Mouse (Mus musculus): ENCODE measurements at regions not wholly inside any gene's neighbourhood (a gene's known extent, or its start where the extent isn't known, plus 50 kb on each side); places are given as distances from the start of the nearest gene placed in this dataset.
A peak's percentile ranks its signal among the peaks of the same experiment; 100 is the strongest.

GRCm38 (mm10) chr2:116985549-116985948 lies 107.1 kb downstream of the Tmco5 start:
- no peaks in the 10 kb centered on the region for H3K36me3 ChIP-seq (ENCODE audit: control insufficient read depth, insufficient read depth)
- no peak overlapping the region for H3K4me3 ChIP-seq (ENCODE audit: low read depth, low read length)
- H3K27me3 ChIP-seq (ENCODE audit: control insufficient read depth, insufficient read depth, low read depth, low read length): no peaks in the 10 kb centered on the region
- H3K27ac ChIP-seq (ENCODE audit: low read length): no peak overlapping the region
- no peak overlapping the region for H3K9ac ChIP-seq (ENCODE audit: low read depth, low read length)
- no peaks in the 10 kb centered on the region for H3K9me3 ChIP-seq (replicated peaks; ENCODE audit: control insufficient read depth, low read length)
- ATAC-seq (ENCODE audit: low read depth): no peak
- H3K4me2 ChIP-seq (ENCODE audit: low read depth, low read length): no peak overlapping the region
- WGBS (ENCODE audit: insufficient replicate concordance): 11% methylated on average over 5 of the region's 5 CpGs
- H3K4me1 ChIP-seq (ENCODE audit: control insufficient read depth, low read depth, low read length): no peaks in the 10 kb centered on the region

- Histone ChIP-seq H3K4me1 (ENCODE audit: control insufficient read depth, low read depth, low read length) (no peaks in the 10 kb centered on the region), H3K9me3 (replicated peaks; ENCODE audit: control insufficient read depth, low read length) (no peaks in the 10 kb centered on the region), H3K9ac (ENCODE audit: low read depth, low read length) (no peak overlapping the region), H3K27ac (ENCODE audit: low read length) (no peak overlapping the region), H3K4me3 (ENCODE audit: low read depth, low read length) (no peak overlapping the region), H3K36me3 (ENCODE audit: control insufficient read depth, insufficient read depth) (no peaks in the 10 kb centered on the region), H3K27me3 (ENCODE audit: control insufficient read depth, insufficient read depth, low read depth, low read length) (no peaks in the 10 kb centered on the region), H3K4me2 (ENCODE audit: low read depth, low read length) (no peak overlapping the region)
- peak; percentile 21; the same call in 1 of the 2 replicates for ATAC-seq (ENCODE audit: low read depth)
- 28% methylated on average over 8 of the region's 8 CpGs for WGBS (ENCODE audit: insufficient replicate concordance)
Observed at GRCm38 (mm10) chr2:116988953-116989674, 110.6 kb downstream of the Tmco5 start.

GRCm38 (mm10) chr2:116990106-116990505 lies 111.6 kb downstream of the Tmco5 start:
- ATAC-seq (ENCODE audit: low read depth): no peak

GRCm38 (mm10) chr2:116991561-116992042 lies 113.1 kb downstream of the Tmco5 start:
- no peaks in the 10 kb centered on the region for H3K9me3 ChIP-seq (replicated peaks; ENCODE audit: control insufficient read depth, low read length)
- H3K4me3 ChIP-seq (ENCODE audit: low read depth, low read length): no peak overlapping the region
- H3K9ac ChIP-seq (ENCODE audit: low read depth, low read length): no peak overlapping the region
- 50% methylated on average over 6 of the region's 6 CpGs for WGBS (ENCODE audit: insufficient replicate concordance)
- no peaks in the 10 kb centered on the region for H3K36me3 ChIP-seq (ENCODE audit: control insufficient read depth, insufficient read depth)
- H3K27me3 ChIP-seq (ENCODE audit: control insufficient read depth, insufficient read depth, low read depth, low read length): no peaks in the 10 kb centered on the region
- H3K27ac ChIP-seq (ENCODE audit: low read length): no peak overlapping the region
- H3K4me2 ChIP-seq (ENCODE audit: low read depth, low read length): no peak overlapping the region
- ATAC-seq (ENCODE audit: low read depth): no peak
- no peaks in the 10 kb centered on the region for H3K4me1 ChIP-seq (ENCODE audit: control insufficient read depth, low read depth, low read length)

More at GRCm38 (mm10) chr2:116990106-116990505, 111.6 kb downstream of the Tmco5 start:
- Histone ChIP-seq H3K4me1 (ENCODE audit: control insufficient read depth, low read depth, low read length) (no peaks in the 10 kb centered on the region), H3K4me3 (ENCODE audit: low read depth, low read length) (no peak overlapping the region), H3K9ac (ENCODE audit: low read depth, low read length) (no peak overlapping the region), H3K27ac (ENCODE audit: low read length) (no peak overlapping the region), H3K27me3 (ENCODE audit: control insufficient read depth, insufficient read depth, low read depth, low read length) (no peaks in the 10 kb centered on the region), H3K36me3 (ENCODE audit: control insufficient read depth, insufficient read depth) (no peaks in the 10 kb centered on the region), H3K4me2 (ENCODE audit: low read depth, low read length) (no peak overlapping the region), H3K9me3 (replicated peaks; ENCODE audit: control insufficient read depth, low read length) (no peaks in the 10 kb centered on the region)
- WGBS (ENCODE audit: insufficient replicate concordance): 20% methylated on average over 1 of the region's 1 CpGs

GRCm38 (mm10) chr2:116993724-116994123 lies 115.2 kb downstream of the Tmco5 start:
- H3K36me3 ChIP-seq (ENCODE audit: control insufficient read depth, insufficient read depth): no peaks in the 10 kb centered on the region
- no peak overlapping the region for H3K9ac ChIP-seq (ENCODE audit: low read depth, low read length)
- no peaks in the 10 kb centered on the region for H3K27me3 ChIP-seq (ENCODE audit: control insufficient read depth, insufficient read depth, low read depth, low read length)
- no peaks in the 10 kb centered on the region for H3K4me1 ChIP-seq (ENCODE audit: control insufficient read depth, low read depth, low read length)
- H3K4me2 ChIP-seq (ENCODE audit: low read depth, low read length): no peak overlapping the region
- ATAC-seq (ENCODE audit: low read depth): no peak
- 56% methylated on average over 4 of the region's 4 CpGs for WGBS (ENCODE audit: insufficient replicate concordance)
- no peak overlapping the region for H3K4me3 ChIP-seq (ENCODE audit: low read depth, low read length)
- H3K9me3 ChIP-seq (replicated peaks; ENCODE audit: control insufficient read depth, low read length): no peaks in the 10 kb centered on the region
- no peak overlapping the region for H3K27ac ChIP-seq (ENCODE audit: low read length)

GRCm38 (mm10) chr2:116996302-116996701 lies 117.8 kb downstream of the Tmco5 start:
- no peak overlapping the region for H3K4me2 ChIP-seq (ENCODE audit: low read depth, low read length)

GRCm38 (mm10) chr2:116998822-116999221 lies 120.3 kb downstream of the Tmco5 start:
- H3K9me3 ChIP-seq (replicated peaks; ENCODE audit: control insufficient read depth, low read length): no peaks in the 10 kb centered on the region
- no peaks in the 10 kb centered on the region for H3K27me3 ChIP-seq (ENCODE audit: control insufficient read depth, insufficient read depth, low read depth, low read length)
- H3K4me3 ChIP-seq (ENCODE audit: low read depth, low read length): no peak overlapping the region
- no peaks in the 10 kb centered on the region for H3K36me3 ChIP-seq (ENCODE audit: control insufficient read depth, insufficient read depth)
- H3K4me2 ChIP-seq (ENCODE audit: low read depth, low read length): no peak overlapping the region
- 16% methylated on average over 1 of the region's 1 CpGs for WGBS (ENCODE audit: insufficient replicate concordance)
- H3K27ac ChIP-seq (ENCODE audit: low read length): no peak overlapping the region
- no peaks in the 10 kb centered on the region; the same call in 1 of the 2 replicates for H3K4me1 ChIP-seq (ENCODE audit: control insufficient read depth, low read depth, low read length)
- no peak overlapping the region for H3K9ac ChIP-seq (ENCODE audit: low read depth, low read length)
- peak; percentile 89 for ATAC-seq (ENCODE audit: low read depth)

More at GRCm38 (mm10) chr2:116996302-116996701, 117.8 kb downstream of the Tmco5 start:
- H3K36me3 ChIP-seq (ENCODE audit: control insufficient read depth, insufficient read depth): no peaks in the 10 kb centered on the region
- H3K27me3 ChIP-seq (ENCODE audit: control insufficient read depth, insufficient read depth, low read depth, low read length): no peaks in the 10 kb centered on the region
- no peak overlapping the region for H3K9ac ChIP-seq (ENCODE audit: low read depth, low read length)
- H3K9me3 ChIP-seq (replicated peaks; ENCODE audit: control insufficient read depth, low read length): no peaks in the 10 kb centered on the region
- WGBS (ENCODE audit: insufficient replicate concordance): 14% methylated on average over 6 of the region's 6 CpGs
- no peak overlapping the region for H3K4me3 ChIP-seq (ENCODE audit: low read depth, low read length)
- no peak overlapping the region for H3K27ac ChIP-seq (ENCODE audit: low read length)
- H3K4me1 ChIP-seq (ENCODE audit: control insufficient read depth, low read depth, low read length): no peaks in the 10 kb centered on the region; the same call in 1 of the 2 replicates
- no peak for ATAC-seq (ENCODE audit: low read depth)

GRCm38 (mm10) chr2:116999592-116999991 lies 121.1 kb downstream of the Tmco5 start:
- H3K4me2 ChIP-seq (ENCODE audit: low read depth, low read length): no peak overlapping the region
- H3K4me1 ChIP-seq (ENCODE audit: control insufficient read depth, low read depth, low read length): no peaks in the 10 kb centered on the region; the same call in 1 of the 2 replicates
- WGBS (ENCODE audit: insufficient replicate concordance): 22% methylated on average over 5 of the region's 5 CpGs
- no peak for ATAC-seq (ENCODE audit: low read depth)
- no peaks in the 10 kb centered on the region for H3K27me3 ChIP-seq (ENCODE audit: control insufficient read depth, insufficient read depth, low read depth, low read length)
- H3K9me3 ChIP-seq (replicated peaks; ENCODE audit: control insufficient read depth, low read length): no peaks in the 10 kb centered on the region
- H3K9ac ChIP-seq (ENCODE audit: low read depth, low read length): no peak overlapping the region
- no peak overlapping the region for H3K27ac ChIP-seq (ENCODE audit: low read length)
- no peaks in the 10 kb centered on the region for H3K36me3 ChIP-seq (ENCODE audit: control insufficient read depth, insufficient read depth)
- no peak overlapping the region for H3K4me3 ChIP-seq (ENCODE audit: low read depth, low read length)

- H3K9me3 ChIP-seq (replicated peaks; ENCODE audit: control insufficient read depth, low read length): no peaks in the 10 kb centered on the region
- no peak for ATAC-seq (ENCODE audit: low read depth)
- H3K4me3 ChIP-seq (ENCODE audit: low read depth, low read length): no peak overlapping the region
- no peaks in the 10 kb centered on the region for H3K36me3 ChIP-seq (ENCODE audit: control insufficient read depth, insufficient read depth)
- no peaks in the 10 kb centered on the region; the same call in 1 of the 2 replicates for H3K4me1 ChIP-seq (ENCODE audit: control insufficient read depth, low read depth, low read length)
- no peak overlapping the region for H3K27ac ChIP-seq (ENCODE audit: low read length)
- H3K27me3 ChIP-seq (ENCODE audit: control insufficient read depth, insufficient read depth, low read depth, low read length): no peaks in the 10 kb centered on the region
- 63% methylated on average over 2 of the region's 2 CpGs for WGBS (ENCODE audit: insufficient replicate concordance)
- no peak overlapping the region for H3K9ac ChIP-seq (ENCODE audit: low read depth, low read length)
- H3K4me2 ChIP-seq (ENCODE audit: low read depth, low read length): no peak overlapping the region
Observed at GRCm38 (mm10) chr2:117003976-117004375, 117.2 kb upstream of the Spred1 start.

Measured in liver, embryonic 16.5 days (tissue).